Mouse (Mus musculus): ENCODE results near the gene Slc2a10. TPM values are rescaled to one million over a fixed set of nuclear protein-coding genes. Genes with fewer than 3 reads are reported as not detected.

Slc2a10 gene
- total RNA-seq, 1 experiment = 0.27 TPM

GRCm38 (mm10) chr2:165496251-165496650 is 7.3 kb upstream of the Slc2a10 start:
- in situ Hi-C loops (cut with MboI; ENCODE audit: low sequenced_read_pairs in 2 of 2, unreplicated experiment in 2 of 2) = no loop called here
- TF ChIP-seq ZC3H11A (IDR thresholded peaks at IDR 0.05; ENCODE audit: borderline replicate concordance, low read depth, low read length) (no peak), CHD2 (IDR thresholded peaks at IDR 0.05; ENCODE audit: low read depth, low read length) (no peak), ZNF384 (IDR thresholded peaks at IDR 0.05; ENCODE audit: low read depth, low read length) (no peak), MAFK (IDR thresholded peaks at IDR 0.05; ENCODE audit: insufficient read depth, low read depth, low read length) (no peak), HCFC1 (IDR thresholded peaks at IDR 0.05; ENCODE audit: borderline replicate concordance, insufficient read depth, low read length) (no peak)
- Histone ChIP-seq H3K4me1 (ENCODE audit: control insufficient read depth in 2 of 2, insufficient read depth in 2 of 2, low read length in 2 of 2, poor library complexity in 1 of 2) (peaks cover 3 to 6% of the 10 kb centered on the region in 2 experiments; a peak in 2 of 4 replicates), H3K27ac (ENCODE audit: insufficient read depth, low read depth, low read length, poor library complexity, severe bottlenecking) (no peak overlapping the region), H3K9ac (ENCODE audit: insufficient read depth, low read depth, low read length, poor library complexity, severe bottlenecking) (no peak overlapping the region), H3K36me3 (ENCODE audit: control insufficient read depth, insufficient read depth, low read length, poor library complexity, severe bottlenecking) (no peaks in the 10 kb centered on the region), H3K9me3 (ENCODE audit: control insufficient read depth, insufficient read depth, low read depth, low read length) (no peaks in the 10 kb centered on the region), H3K4me3 (ENCODE audit: insufficient read depth in 1 of 2, low read depth in 1 of 2, low read length in 2 of 2, poor library complexity in 1 of 2, severe bottlenecking in 1 of 2) (no peak overlapping the region)
- peak; percentile 44 for DNase-seq (ENCODE audit: low read depth, low spot score)

GRCm38 (mm10) chr2:165497706-165498275 is 5.8 kb upstream of the Slc2a10 start:
- Histone ChIP-seq H3K4me1 (ENCODE audit: control insufficient read depth in 2 of 2, insufficient read depth in 2 of 2, low read length in 2 of 2, poor library complexity in 1 of 2) (peaks cover 0 to 6% of the 10 kb centered on the region in 2 experiments; a peak in 2 of 4 replicates), H3K27ac (ENCODE audit: insufficient read depth, low read depth, low read length, poor library complexity, severe bottlenecking) (no peak overlapping the region), H3K4me3 (ENCODE audit: insufficient read depth in 1 of 2, low read depth in 1 of 2, low read length in 2 of 2, poor library complexity in 1 of 2, severe bottlenecking in 1 of 2) (no peak overlapping the region), H3K9me3 (ENCODE audit: control insufficient read depth, insufficient read depth, low read depth, low read length) (no peaks in the 10 kb centered on the region), H3K36me3 (ENCODE audit: control insufficient read depth, insufficient read depth, low read length, poor library complexity, severe bottlenecking) (no peaks in the 10 kb centered on the region), H3K9ac (ENCODE audit: insufficient read depth, low read depth, low read length, poor library complexity, severe bottlenecking) (no peak overlapping the region)
- no peak for DNase-seq (ENCODE audit: low read depth, low spot score)
- in situ Hi-C loops (cut with MboI; ENCODE audit: low sequenced_read_pairs in 2 of 2, unreplicated experiment in 2 of 2) = no loop called here
- TF ChIP-seq CHD2 (IDR thresholded peaks at IDR 0.05; ENCODE audit: low read depth, low read length) (no peak), HCFC1 (IDR thresholded peaks at IDR 0.05; ENCODE audit: borderline replicate concordance, insufficient read depth, low read length) (no peak), ZC3H11A (IDR thresholded peaks at IDR 0.05; ENCODE audit: borderline replicate concordance, low read depth, low read length) (no peak)

- no peaks in the 10 kb centered on the region for H3K9me3 ChIP-seq (ENCODE audit: control insufficient read depth, insufficient read depth, low read depth, low read length)
- DNase-seq (ENCODE audit: low read depth, low spot score) = no peak
- TF ChIP-seq CHD2 (IDR thresholded peaks at IDR 0.05; ENCODE audit: low read depth, low read length) = no peak
- TF ChIP-seq ZNF384 (IDR thresholded peaks at IDR 0.05; ENCODE audit: low read depth, low read length) = no peak
- no peak for TF ChIP-seq MAFK (IDR thresholded peaks at IDR 0.05; ENCODE audit: insufficient read depth, low read depth, low read length)
- no peak for TF ChIP-seq ZC3H11A (IDR thresholded peaks at IDR 0.05; ENCODE audit: borderline replicate concordance, low read depth, low read length)
- TF ChIP-seq HCFC1 (IDR thresholded peaks at IDR 0.05; ENCODE audit: borderline replicate concordance, insufficient read depth, low read length) = no peak
- in situ Hi-C loops (cut with MboI; ENCODE audit: low sequenced_read_pairs in 2 of 2, unreplicated experiment in 2 of 2) = no loop called here
- no peaks in the 10 kb centered on the region for H3K36me3 ChIP-seq (ENCODE audit: control insufficient read depth, insufficient read depth, low read length, poor library complexity, severe bottlenecking)
- no peak overlapping the region for H3K9ac ChIP-seq (ENCODE audit: insufficient read depth, low read depth, low read length, poor library complexity, severe bottlenecking)
- peaks cover 0 to 3% of the 10 kb centered on the region in 2 experiments; a peak in 2 of 4 replicates for H3K4me1 ChIP-seq (ENCODE audit: control insufficient read depth in 2 of 2, insufficient read depth in 2 of 2, low read length in 2 of 2, poor library complexity in 1 of 2)
- no peak overlapping the region for H3K4me3 ChIP-seq (ENCODE audit: insufficient read depth in 1 of 2, low read depth in 1 of 2, low read length in 2 of 2, poor library complexity in 1 of 2, severe bottlenecking in 1 of 2)
- H3K27ac ChIP-seq (ENCODE audit: insufficient read depth, low read depth, low read length, poor library complexity, severe bottlenecking) = no peak overlapping the region
Observed at GRCm38 (mm10) chr2:165498816-165499215, 4.8 kb upstream of the Slc2a10 start.

GRCm38 (mm10) chr2:165509686-165510085 is 6.1 kb downstream of the Slc2a10 start:
- in situ Hi-C loops (cut with MboI; ENCODE audit: low sequenced_read_pairs in 2 of 2, unreplicated experiment in 2 of 2) = no loop called here
- Histone ChIP-seq H3K36me3 (ENCODE audit: control insufficient read depth, insufficient read depth, low read length, poor library complexity, severe bottlenecking) (no peaks in the 10 kb centered on the region), H3K9ac (ENCODE audit: insufficient read depth, low read depth, low read length, poor library complexity, severe bottlenecking) (no peak overlapping the region), H3K4me3 (ENCODE audit: insufficient read depth in 1 of 2, low read depth in 1 of 2, low read length in 2 of 2, poor library complexity in 1 of 2, severe bottlenecking in 1 of 2) (no peak overlapping the region), H3K9me3 (ENCODE audit: control insufficient read depth, insufficient read depth, low read depth, low read length) (no peaks in the 10 kb centered on the region), H3K27ac (ENCODE audit: insufficient read depth, low read depth, low read length, poor library complexity, severe bottlenecking) (no peak overlapping the region), H3K4me1 (ENCODE audit: control insufficient read depth in 2 of 2, insufficient read depth in 2 of 2, low read length in 2 of 2, poor library complexity in 1 of 2) (peaks cover 2% of the 10 kb centered on the region in 2 experiments; a peak in 1 of 4 replicates)
- TF ChIP-seq ZC3H11A (IDR thresholded peaks at IDR 0.05; ENCODE audit: borderline replicate concordance, low read depth, low read length) (no peak), MAFK (IDR thresholded peaks at IDR 0.05; ENCODE audit: insufficient read depth, low read depth, low read length) (no peak), ZNF384 (IDR thresholded peaks at IDR 0.05; ENCODE audit: low read depth, low read length) (no peak), CHD2 (IDR thresholded peaks at IDR 0.05; ENCODE audit: low read depth, low read length) (no peak), HCFC1 (IDR thresholded peaks at IDR 0.05; ENCODE audit: borderline replicate concordance, insufficient read depth, low read length) (no peak)
- no peak for DNase-seq (ENCODE audit: low read depth, low spot score)

Measured in ES-E14 (cell line).